Mouse (Mus musculus): ENCODE results near the gene Mmp11. TPM values are rescaled to one million over a fixed set of nuclear protein-coding genes. Genes with fewer than 3 reads are reported as not detected.

Gene Mmp11
- total and polyA plus RNA-seq, 2 experiments = 0.18 to 1.4 TPM

GRCm38 (mm10) chr10:75924324-75924723 is 12.0 kb downstream of the Mmp11 start:
- Histone ChIP-seq H3K79me2 (ENCODE audit: control insufficient read depth, insufficient read depth, low read length) (0 out of 2 replicates have a peak, but pooled peaks cover 4% of the 10 kb centered on the region), H3K27me3 (ENCODE audit: control insufficient read depth, insufficient read depth, low read length) (no peaks in the 10 kb centered on the region), H3K4me1 (ENCODE audit: control insufficient read depth, insufficient read depth, low read length) (peaks cover 8% of the 10 kb centered on the region), H3K9ac (ENCODE audit: low read depth, low read length) (no peak overlapping the region), H3K4me3 (ENCODE audit: insufficient read depth, low read depth, low read length) (no peak overlapping the region), H3K27ac (replicated peaks; ENCODE audit: insufficient read depth, low read depth, low read length) (no peak overlapping the region), H3K36me3 (ENCODE audit: control insufficient read depth, insufficient read depth, low read length) (no peaks in the 10 kb centered on the region)
- TF ChIP-seq CTCF (IDR thresholded peaks at IDR 0.05; ENCODE audit: low read depth, low read length) = peak; percentile 41; the same call in 1 of the 2 replicates
- no peak for TF ChIP-seq POLR2A (IDR thresholded peaks at IDR 0.05; ENCODE audit: extremely low read depth, insufficient read depth, low read length)
- DNase-seq (ENCODE audit: extremely low read depth, low read depth, low spot score) = no peak
- 34% methylated on average over 2 of the region's 2 CpGs for WGBS

GRCm38 (mm10) chr10:75921726-75922560 is 14.4 kb downstream of the Mmp11 start:
- DNase-seq (ENCODE audit: extremely low read depth, low read depth, low spot score) = no peak
- Histone ChIP-seq H3K4me3 (ENCODE audit: insufficient read depth, low read depth, low read length) (peak overlapping the region; percentile 74), H3K36me3 (ENCODE audit: control insufficient read depth, insufficient read depth, low read length) (no peaks in the 10 kb centered on the region), H3K79me2 (ENCODE audit: control insufficient read depth, insufficient read depth, low read length) (peaks cover 13% of the 10 kb centered on the region; the same call in 1 of the 2 replicates), H3K27ac (replicated peaks; ENCODE audit: insufficient read depth, low read depth, low read length) (peak overlapping the region; percentile 61), H3K4me1 (ENCODE audit: control insufficient read depth, insufficient read depth, low read length) (peaks cover 8% of the 10 kb centered on the region), H3K9ac (ENCODE audit: low read depth, low read length) (peak overlapping the region; percentile 74), H3K27me3 (ENCODE audit: control insufficient read depth, insufficient read depth, low read length) (no peaks in the 10 kb centered on the region)
- 5% methylated on average over 22 of the region's 22 CpGs for WGBS
- TF ChIP-seq POLR2A (IDR thresholded peaks at IDR 0.05; ENCODE audit: extremely low read depth, insufficient read depth, low read length) (no peak), CTCF (IDR thresholded peaks at IDR 0.05; ENCODE audit: low read depth, low read length) (no peak)

GRCm38 (mm10) chr10:75921026-75921725 is 15.1 kb downstream of the Mmp11 start, which contains the start of gene Smarcb1:
Gene Smarcb1 (minus strand): TSS chr10:75921617.
- H3K36me3 ChIP-seq (ENCODE audit: control insufficient read depth, insufficient read depth, low read length) = 0 out of 2 replicates have a peak, but pooled peaks cover 2% of the 10 kb centered on the region
- peak within 1 kb of the TSS; percentile 75 for H3K9ac ChIP-seq (ENCODE audit: low read depth, low read length)
- TF ChIP-seq CTCF (IDR thresholded peaks at IDR 0.05; ENCODE audit: low read depth, low read length) (no peak), POLR2A (IDR thresholded peaks at IDR 0.05; ENCODE audit: extremely low read depth, insufficient read depth, low read length) (0 out of 2 replicates have a peak, but pooled peaks have one; percentile 2)
- peak; percentile 81 for DNase-seq (ENCODE audit: extremely low read depth, low read depth, low spot score)
- H3K4me3 ChIP-seq (ENCODE audit: insufficient read depth, low read depth, low read length) = peak within 1 kb of the TSS; percentile 74
- peaks cover 8% of the 10 kb centered on the region for H3K4me1 ChIP-seq (ENCODE audit: control insufficient read depth, insufficient read depth, low read length)
- under 1% methylated on average over 76 of the region's 76 CpGs for WGBS
- H3K79me2 ChIP-seq (ENCODE audit: control insufficient read depth, insufficient read depth, low read length) = peaks cover 17% of the 10 kb centered on the region
- H3K27ac ChIP-seq (replicated peaks; ENCODE audit: insufficient read depth, low read depth, low read length) = peak within 1 kb of the TSS; percentile 64
- no peaks in the 10 kb centered on the region for H3K27me3 ChIP-seq (ENCODE audit: control insufficient read depth, insufficient read depth, low read length)

- Histone ChIP-seq H3K4me1 (ENCODE audit: control insufficient read depth, insufficient read depth, low read length) (peaks cover 8% of the 10 kb centered on the region), H3K4me3 (ENCODE audit: insufficient read depth, low read depth, low read length) (no peak overlapping the region), H3K9ac (ENCODE audit: low read depth, low read length) (no peak overlapping the region), H3K27ac (replicated peaks; ENCODE audit: insufficient read depth, low read depth, low read length) (no peak overlapping the region), H3K36me3 (ENCODE audit: control insufficient read depth, insufficient read depth, low read length) (0 out of 2 replicates have a peak, but pooled peaks cover 2% of the 10 kb centered on the region), H3K27me3 (ENCODE audit: control insufficient read depth, insufficient read depth, low read length) (no peaks in the 10 kb centered on the region), H3K79me2 (ENCODE audit: control insufficient read depth, insufficient read depth, low read length) (peaks cover 21% of the 10 kb centered on the region)
- 89% methylated on average over 5 of the region's 5 CpGs for WGBS
- TF ChIP-seq CTCF (IDR thresholded peaks at IDR 0.05; ENCODE audit: low read depth, low read length) = no peak
- no peak for TF ChIP-seq POLR2A (IDR thresholded peaks at IDR 0.05; ENCODE audit: extremely low read depth, insufficient read depth, low read length)
- DNase-seq (ENCODE audit: extremely low read depth, low read depth, low spot score) = no peak
Measured at GRCm38 (mm10) chr10:75919026-75919425, 17.3 kb downstream of the Mmp11 start.

- no peak overlapping the region for H3K4me3 ChIP-seq (ENCODE audit: insufficient read depth, low read depth, low read length)
- no peak for DNase-seq (ENCODE audit: extremely low read depth, low read depth, low spot score)
- TF ChIP-seq CTCF (IDR thresholded peaks at IDR 0.05; ENCODE audit: low read depth, low read length) = no peak
- no peak for TF ChIP-seq POLR2A (IDR thresholded peaks at IDR 0.05; ENCODE audit: extremely low read depth, insufficient read depth, low read length)
- no peak overlapping the region for H3K9ac ChIP-seq (ENCODE audit: low read depth, low read length)
- WGBS = 90% methylated on average over 8 of the region's 8 CpGs
- H3K79me2 ChIP-seq (ENCODE audit: control insufficient read depth, insufficient read depth, low read length) = peaks cover 19% of the 10 kb centered on the region
- no peak overlapping the region for H3K27ac ChIP-seq (replicated peaks; ENCODE audit: insufficient read depth, low read depth, low read length)
- 0 out of 2 replicates have a peak, but pooled peaks cover 2% of the 10 kb centered on the region for H3K36me3 ChIP-seq (ENCODE audit: control insufficient read depth, insufficient read depth, low read length)
- no peaks in the 10 kb centered on the region for H3K27me3 ChIP-seq (ENCODE audit: control insufficient read depth, insufficient read depth, low read length)
- H3K4me1 ChIP-seq (ENCODE audit: control insufficient read depth, insufficient read depth, low read length) = peaks cover 6% of the 10 kb centered on the region; the same call in 1 of the 2 replicates
Measured at GRCm38 (mm10) chr10:75916840-75917239, 19.5 kb downstream of the Mmp11 start.
